Mouse (Mus musculus) lung, embryonic 14.5 days (tissue): ENCODE measurements around the gene Cbarp. TPM values are rescaled to one million over a fixed set of nuclear protein-coding genes. Genes with fewer than 3 reads are reported as not detected.

Experiments
- ATAC-seq: fragments of 200-750 bp; cut with Nextera tagmentation; 2 replicates; pipeline ENCODE4 v1.8.0; 2017; ENCODE audit warnings: mild to moderate bottlenecking, moderate TSS enrichment, moderate library complexity; ENCODE audit not compliant: insufficient read depth
- DNase-seq: peaks from one replicate; pipeline ENCODE4 v3.0.0-alpha.2; 2015
- H3K27ac ChIP-seq: fragments of 300-500 bp; sonication (generic); 2 replicates; pipeline ENCODE4 v1.5.1; 2014; ENCODE audit warnings: low read depth, mild to moderate bottlenecking, moderate library complexity
- H3K27me3 ChIP-seq: fragments of 300-500 bp; sonication (generic); 2 replicates; pipeline ENCODE4 v1.6.1; 2014; ENCODE audit warnings: low read length, control low read depth; ENCODE audit not compliant: insufficient read depth
- H3K36me3 ChIP-seq: fragments of 300-500 bp; sonication (generic); 2 replicates; pipeline ENCODE4 v1.6.1; 2014; ENCODE audit warnings: control low read depth; ENCODE audit not compliant: insufficient read depth
- H3K4me1 ChIP-seq: fragments of 300-500 bp; sonication (generic); 2 replicates; pipeline ENCODE4 v1.6.1; 2014; ENCODE audit warnings: antibody characterized with exemption, control low read depth; ENCODE audit not compliant: insufficient read depth
- H3K4me2 ChIP-seq: fragments of 300-500 bp; sonication (generic); 2 replicates; pipeline ENCODE4 v1.6.1; 2014; ENCODE audit warnings: mild to moderate bottlenecking
- H3K4me3 ChIP-seq: fragments of 300-500 bp; sonication (generic); 2 replicates; pipeline ENCODE4 v1.5.1; 2014; ENCODE audit warnings: low read depth, low read length
- H3K9ac ChIP-seq: fragments of 300-500 bp; sonication (generic); 2 replicates; pipeline ENCODE4 v1.6.1; 2014
- H3K9me3 ChIP-seq: fragments of 300-500 bp; sonication (generic); 2 replicates; pipeline ENCODE4 v1.6.1; 2016; ENCODE audit warnings: low read depth, low read length, control low read depth
- CTCF ChIP-seq: IDR thresholded peaks from 2 replicates; pipeline ENCODE4 v1.5.1; 2016; ENCODE audit warnings: antibody characterized with exemption, low read depth
- WGBS: fragments of 180-500 bp; shearing (Covaris S2); extraction: QIAGEN DNeasy Blood & Tissue Kit; methylation state at CpG from one replicate; pipeline ENCODE4 v1.1.7; 2014; 5-methylcytosine and 5-hydroxymethylcytosine counted together
- polyA plus RNA-seq: library from polyadenylated mRNA; unstranded; fragments of >200 nt; fragmentation: Nextera tagmentation; extraction: Ambion mirVana; gene quantifications from 2 replicates; pipeline ENCODE4 v1.2.1, GENCODE M21; 2014

The Cbarp gene
- polyA plus RNA-seq, 1 experiment from 2014 or later = 5.5 TPM

GRCm38 (mm10) chr10:80164998-80165344 is 24.3 kb upstream of the Cbarp start:
- H3K27me3 ChIP-seq = no peaks in the 10 kb centered on the region
- peak overlapping the region; percentile 42 for H3K9ac ChIP-seq
- ATAC-seq (peak; percentile 9), DNase-seq (peak; percentile 99)
- H3K27ac ChIP-seq = peak overlapping the region; percentile 30; the same call in 1 of the 2 replicates
- peak overlapping the region; percentile 97 for H3K4me2 ChIP-seq
- H3K36me3 ChIP-seq = peaks cover 8% of the 10 kb centered on the region
- TF ChIP-seq CTCF = peak; percentile 100
- H3K9me3 ChIP-seq = no peaks in the 10 kb centered on the region
- H3K4me1 ChIP-seq = peaks cover 54% of the 10 kb centered on the region
- WGBS = 0% methylated on average over 17 of the region's 17 CpGs
- peak overlapping the region; percentile 44 for H3K4me3 ChIP-seq

- TF ChIP-seq CTCF = no peak
- H3K36me3 ChIP-seq = peaks cover 2% of the 10 kb centered on the region
- WGBS = 8% methylated on average over 43 of the region's 44 CpGs
- H3K4me3 ChIP-seq = peak overlapping the region; percentile 44
- peak overlapping the region; percentile 42 for H3K9ac ChIP-seq
- ATAC-seq = no peak
- no peaks in the 10 kb centered on the region for H3K9me3 ChIP-seq
- H3K27ac ChIP-seq = peak overlapping the region; percentile 30; the same call in 1 of the 2 replicates
- H3K4me1 ChIP-seq = peaks cover 55% of the 10 kb centered on the region
- DNase-seq = no peak
- H3K27me3 ChIP-seq = no peaks in the 10 kb centered on the region
- peak overlapping the region; percentile 97 for H3K4me2 ChIP-seq
Observed at GRCm38 (mm10) chr10:80164161-80164997, 23.7 kb upstream of the Cbarp start.

DNA sequence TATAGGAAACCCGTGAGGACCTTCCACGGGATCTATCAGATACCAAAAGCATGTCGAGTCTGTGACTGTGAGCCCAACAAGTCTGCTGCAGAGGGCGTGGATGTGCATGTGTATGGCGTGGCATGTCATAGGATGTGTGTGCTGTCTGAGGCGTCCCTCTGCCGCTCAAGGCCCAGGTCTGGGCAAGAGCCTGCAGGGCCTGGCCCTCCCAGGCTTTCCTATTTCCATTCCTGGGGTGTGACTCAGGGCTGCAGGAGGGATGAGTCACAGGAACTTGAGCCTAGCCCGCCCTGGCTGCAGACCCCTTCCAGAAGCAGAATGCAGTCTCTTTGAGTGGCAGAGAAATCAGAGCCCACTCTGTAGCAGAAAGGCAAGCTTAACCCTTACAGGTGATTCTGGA is 23.1 kb upstream of the Cbarp start:
- Histone ChIP-seq H3K9ac (no peak overlapping the region), H3K27me3 (no peaks in the 10 kb centered on the region), H3K4me2 (peak overlapping the region; percentile 97; the same call in 1 of the 2 replicates), H3K9me3 (no peaks in the 10 kb centered on the region), H3K4me1 (peaks cover 55% of the 10 kb centered on the region), H3K36me3 (peaks cover under 1% of the 10 kb centered on the region; the same call in 1 of the 2 replicates), H3K27ac (no peak overlapping the region), H3K4me3 (no peak overlapping the region)
- 63% methylated on average over 8 of the region's 8 CpGs for WGBS
- ATAC-seq (no peak), DNase-seq (no peak)
- no peak for TF ChIP-seq CTCF

- Histone ChIP-seq H3K9me3 (no peaks in the 10 kb centered on the region), H3K4me3 (no peak overlapping the region), H3K9ac (peak overlapping the region; percentile 30; the same call in 1 of the 2 replicates), H3K27ac (peak overlapping the region; percentile 97; the same call in 1 of the 2 replicates), H3K27me3 (no peaks in the 10 kb centered on the region), H3K4me1 (peaks cover 56% of the 10 kb centered on the region), H3K36me3 (peaks cover 8% of the 10 kb centered on the region; the same call in 1 of the 2 replicates), H3K4me2 (0 out of 2 replicates have a peak overlapping the region, but pooled peaks have one; percentile 82)
- DNase-seq (no peak), ATAC-seq (no peak)
- 70% methylated on average over 6 of the region's 6 CpGs for WGBS
- no peak for TF ChIP-seq CTCF
Observed at GRCm38 (mm10) chr10:80162716-80163299, 22.2 kb upstream of the Cbarp start.

DNA sequence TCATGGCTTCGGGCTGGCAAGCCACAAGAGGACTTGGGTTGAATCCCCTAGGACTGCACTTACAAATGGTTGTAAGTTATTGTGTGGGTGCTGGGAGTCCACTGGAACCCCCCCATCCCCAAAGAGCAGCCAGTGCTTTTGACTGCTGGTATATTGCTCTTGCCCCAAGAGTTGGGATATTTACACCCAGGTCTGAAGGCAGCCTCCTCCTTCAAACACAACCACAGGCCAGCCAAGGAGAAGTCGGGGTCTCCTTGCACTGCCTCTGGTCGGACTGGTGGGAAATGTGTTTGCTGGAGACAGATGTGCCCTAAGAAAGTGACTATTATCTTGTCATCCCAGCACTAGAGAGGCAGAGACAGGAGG is 21.6 kb upstream of the Cbarp start:
- ATAC-seq (no peak), DNase-seq (no peak)
- Histone ChIP-seq H3K4me3 (peak overlapping the region; percentile 39; the same call in 1 of the 2 replicates), H3K9ac (peak overlapping the region; percentile 51; the same call in 1 of the 2 replicates), H3K9me3 (no peaks in the 10 kb centered on the region), H3K36me3 (peaks cover 12% of the 10 kb centered on the region), H3K4me2 (peak overlapping the region; percentile 82), H3K27me3 (no peaks in the 10 kb centered on the region), H3K4me1 (peaks cover 60% of the 10 kb centered on the region), H3K27ac (peak overlapping the region; percentile 97)
- 56% methylated on average over 3 of the region's 3 CpGs for WGBS
- no peak for TF ChIP-seq CTCF

DNA sequence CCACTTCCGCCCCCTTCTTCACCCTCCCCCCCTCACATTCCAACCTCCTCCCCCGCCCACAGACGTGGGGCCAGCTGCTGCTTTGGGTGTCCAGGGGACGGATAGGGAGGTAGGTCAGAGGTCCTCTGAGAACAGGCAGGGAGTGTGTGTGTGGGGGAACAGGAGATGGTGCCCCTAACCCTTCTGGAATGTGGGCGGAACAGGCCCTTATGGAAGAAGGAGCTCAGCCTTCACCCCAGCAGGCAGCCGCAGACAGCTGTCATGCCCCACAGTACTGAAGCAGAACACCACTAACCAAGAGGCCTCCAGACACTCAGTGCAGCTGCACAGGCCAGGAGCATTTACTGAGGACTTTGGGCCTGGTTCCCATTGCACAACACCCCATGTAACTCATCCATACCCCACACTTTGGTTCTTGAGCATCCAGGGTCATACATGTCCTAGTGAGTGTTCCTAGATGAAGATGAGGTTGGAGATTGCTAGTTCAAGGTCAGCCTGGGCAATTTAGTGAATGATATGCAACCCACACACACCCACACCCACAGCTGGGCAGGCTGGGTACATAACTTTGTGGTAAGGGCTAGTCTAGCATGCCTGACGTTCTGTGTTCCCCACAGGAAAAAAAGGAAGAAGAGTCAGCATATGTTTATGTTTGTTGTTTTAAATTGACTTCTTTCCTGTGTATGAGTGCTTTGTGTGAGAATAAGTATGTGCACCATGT is 21.0 kb upstream of the Cbarp start:
- H3K27ac ChIP-seq = peak overlapping the region; percentile 97
- peak overlapping the region; percentile 51 for H3K9ac ChIP-seq
- peak; percentile 81 for DNase-seq
- peaks cover 18% of the 10 kb centered on the region for H3K36me3 ChIP-seq
- no peaks in the 10 kb centered on the region for H3K27me3 ChIP-seq
- peaks cover 59% of the 10 kb centered on the region for H3K4me1 ChIP-seq
- peak overlapping the region; percentile 39 for H3K4me3 ChIP-seq
- no peaks in the 10 kb centered on the region for H3K9me3 ChIP-seq
- ATAC-seq = peak; percentile 24
- WGBS = 8% methylated on average over 7 of the region's 7 CpGs
- peak overlapping the region; percentile 82 for H3K4me2 ChIP-seq
- TF ChIP-seq CTCF = no peak
